Mouse (Mus musculus) adrenal gland, adult (tissue): ENCODE data around the gene Dgki.
"Not testable (repeated sequence)": the region's sequence is repeated elsewhere in the genome, so short reads cannot be mapped to it uniquely, and the experiment has no call there.

Experiments used
- DNase-seq, 2 experiments: peaks; one replicate each; pipeline ENCODE4 v3.0.0; 2022 to 2023; ENCODE audit warnings: low spot score in 1 of 2; ENCODE audit not compliant: inconsistent age in 2 of 2

Gene Dgki

DNA sequence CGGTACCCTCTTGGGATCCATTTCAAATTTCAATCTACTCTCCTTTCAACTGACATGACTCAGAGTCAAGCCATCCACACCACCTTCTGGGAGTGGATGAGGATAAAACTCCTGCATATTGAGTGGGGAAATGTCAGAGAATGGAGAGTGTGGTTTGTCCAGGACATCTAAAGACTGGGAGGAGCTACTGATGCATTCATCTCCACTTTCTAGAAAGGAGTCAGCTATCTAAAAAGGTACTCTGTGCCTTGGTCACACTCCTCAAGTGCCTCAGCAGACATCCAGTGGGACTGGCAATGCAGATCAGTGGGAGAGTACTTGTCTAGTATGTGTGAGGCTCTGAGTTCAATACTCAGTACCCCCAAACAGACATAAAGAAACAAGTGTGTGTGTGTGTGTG lies 145.9 kb downstream of the Dgki start:
- DNase-seq: no peak

DNA sequence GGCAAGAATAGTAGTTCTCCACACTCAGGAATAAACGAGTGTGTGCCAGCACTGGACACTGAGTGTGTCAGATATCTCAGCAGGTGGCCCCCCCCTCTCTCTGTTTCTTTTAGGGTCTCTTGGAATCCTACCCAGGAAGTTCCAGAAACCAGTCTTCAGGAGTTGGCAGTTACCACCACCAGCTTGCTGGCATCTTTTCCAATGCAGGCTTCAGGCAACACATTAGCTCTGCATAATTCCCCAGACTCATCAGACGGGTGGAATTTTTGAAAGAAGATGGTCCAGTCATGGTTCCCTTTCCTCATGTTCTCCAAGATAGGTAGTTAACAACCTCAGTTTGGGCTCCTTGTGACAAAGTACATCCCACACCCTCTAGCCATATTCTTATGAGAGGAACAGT lies 149.5 kb downstream of the Dgki start:
- no peak for DNase-seq

DNA sequence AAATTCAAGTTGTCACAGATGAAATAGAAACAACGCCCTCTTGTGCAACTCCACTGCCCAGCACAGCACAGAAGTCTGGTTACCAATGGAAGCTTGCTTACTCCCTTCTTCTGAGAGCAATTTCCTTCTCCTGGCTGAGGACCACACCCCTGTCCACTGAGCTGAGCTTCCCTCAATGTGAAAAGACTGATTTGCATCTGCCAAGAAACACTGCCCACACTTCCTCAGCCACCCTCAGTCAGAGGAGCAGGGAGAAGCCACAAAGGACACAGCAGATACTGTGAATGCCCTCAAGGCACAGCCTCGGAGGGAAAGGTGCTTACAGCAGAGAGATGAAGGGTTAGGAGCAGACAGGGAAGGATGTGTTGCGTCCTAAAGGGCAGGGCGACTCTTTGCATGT lies 149.9 kb downstream of the Dgki start:
- no peak for DNase-seq

DNA sequence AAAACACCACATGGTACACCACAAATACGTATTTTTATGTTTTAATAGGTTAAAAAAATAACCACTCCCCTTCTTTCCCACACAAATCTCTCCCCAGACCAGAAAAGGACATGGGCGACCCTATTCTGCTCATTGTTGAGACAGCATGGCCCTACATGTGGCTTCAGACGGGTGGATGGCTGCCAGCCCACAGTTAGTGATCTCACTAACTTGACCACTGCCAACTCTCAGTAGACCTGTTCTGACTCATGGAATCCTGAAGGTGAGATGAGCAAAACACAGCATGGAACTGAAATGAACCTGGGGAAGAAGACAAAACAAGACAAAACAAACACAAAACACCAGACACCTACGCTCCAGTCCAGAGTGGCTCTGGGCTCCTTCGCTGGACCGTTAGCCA lies 150.8 kb downstream of the Dgki start:
- no peak for DNase-seq

DNA sequence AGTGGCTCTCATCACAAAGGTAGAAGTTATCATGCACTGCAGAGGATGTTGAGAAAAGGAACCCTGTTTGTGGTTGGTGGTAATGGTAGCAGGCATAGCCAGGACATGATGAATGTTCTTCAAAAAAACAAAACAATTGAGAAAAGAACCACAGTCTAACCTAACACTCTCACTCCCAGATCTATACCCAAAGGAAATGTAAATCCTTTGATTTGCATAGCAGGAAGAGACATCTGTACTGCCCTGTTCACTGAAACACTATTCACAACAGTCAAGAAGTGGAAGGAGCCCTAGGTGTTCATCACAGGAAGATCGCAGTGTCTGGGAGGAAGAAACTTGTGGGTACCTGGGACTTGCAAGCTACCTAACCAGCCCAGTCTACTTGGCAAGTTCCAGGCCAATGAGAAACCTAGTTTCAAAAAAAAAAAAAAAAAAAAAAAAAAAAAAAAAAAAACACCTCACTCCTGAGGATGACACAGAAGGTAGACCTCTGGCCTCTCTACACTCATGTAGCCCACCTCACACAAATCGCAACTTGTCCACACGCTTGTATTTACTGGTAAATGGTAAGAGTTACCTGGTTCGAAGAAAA lies 152.5 kb downstream of the Dgki start:
- no peak for DNase-seq

DNA sequence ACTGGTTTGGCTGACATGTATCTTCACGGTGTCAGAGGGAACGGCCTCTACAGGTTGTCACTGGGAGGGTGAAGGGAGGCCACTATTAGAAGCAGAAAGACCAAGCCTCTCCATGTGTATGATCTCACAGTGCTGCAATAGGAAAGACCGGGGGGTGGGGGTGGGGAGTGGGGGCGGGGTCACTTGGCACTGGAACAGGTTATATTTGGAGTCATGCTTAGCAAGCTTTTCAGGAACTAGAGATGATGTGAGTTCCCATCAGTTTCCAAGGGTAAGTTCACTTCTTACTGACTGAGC lies 156.2 kb downstream of the Dgki start:
- no peak for DNase-seq

DNA sequence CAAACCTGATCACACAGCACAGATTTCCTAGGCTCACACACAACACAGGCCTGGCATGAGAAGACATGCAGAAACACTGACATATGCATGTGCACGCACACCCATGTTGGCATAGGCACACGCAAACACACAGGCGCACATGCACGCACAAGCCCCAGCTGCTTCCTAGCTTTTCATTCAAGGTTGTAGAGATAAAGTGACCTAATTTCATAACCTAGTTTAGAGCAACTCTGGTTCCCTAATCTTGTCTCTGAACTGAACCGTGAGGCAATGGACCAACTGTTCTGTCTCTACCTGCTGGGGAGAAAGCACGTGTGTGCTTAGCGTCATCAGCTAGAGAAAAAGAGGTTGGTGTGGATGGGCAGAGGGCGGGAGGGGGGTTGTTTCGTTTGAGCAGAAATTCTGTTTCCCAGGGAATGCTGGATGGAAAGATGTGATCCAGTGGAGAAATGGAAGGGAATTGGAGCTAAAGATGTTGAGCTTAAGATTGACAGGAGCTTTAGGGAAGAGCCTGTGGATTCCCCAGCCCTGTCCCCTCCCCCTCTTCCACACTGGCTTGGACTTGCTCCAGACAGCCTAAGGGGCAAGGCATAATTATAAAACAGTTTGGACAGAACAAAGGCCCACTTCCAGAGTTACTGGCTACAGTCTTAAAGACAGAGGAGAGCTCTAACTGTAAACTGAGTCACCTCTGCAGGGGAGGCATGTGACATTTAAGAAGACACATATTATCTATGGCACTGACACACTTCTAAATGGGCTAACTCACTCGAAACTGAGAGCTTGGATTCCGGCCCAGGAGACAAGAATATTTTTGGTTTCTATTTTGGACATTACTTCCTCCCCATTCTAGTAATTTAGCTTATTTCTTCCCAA lies 156.8 kb downstream of the Dgki start:
- peak; percentile 46 to 78 for DNase-seq

DNA sequence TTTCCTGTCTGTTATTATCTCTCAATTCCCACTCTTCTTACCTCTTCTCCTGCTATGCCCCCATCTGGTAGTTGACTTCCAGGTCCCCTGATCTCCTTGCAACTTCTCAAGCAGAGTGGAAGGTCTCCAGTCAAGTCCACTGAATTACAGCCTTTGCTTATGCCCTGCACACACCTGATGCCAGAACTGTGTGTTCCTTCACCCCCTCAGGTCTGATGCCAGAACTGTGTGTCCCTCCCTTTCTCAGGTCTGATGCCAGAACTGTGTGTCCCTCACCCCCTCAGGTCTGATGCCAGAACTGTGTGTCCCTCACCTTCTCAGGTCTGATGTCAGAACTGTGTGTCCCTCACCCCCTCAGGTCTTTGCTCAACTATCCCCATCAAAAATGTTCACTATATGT lies 161.2 kb downstream of the Dgki start:
- peak in 1 of 2 experiments; percentile 15 for DNase-seq

DNA sequence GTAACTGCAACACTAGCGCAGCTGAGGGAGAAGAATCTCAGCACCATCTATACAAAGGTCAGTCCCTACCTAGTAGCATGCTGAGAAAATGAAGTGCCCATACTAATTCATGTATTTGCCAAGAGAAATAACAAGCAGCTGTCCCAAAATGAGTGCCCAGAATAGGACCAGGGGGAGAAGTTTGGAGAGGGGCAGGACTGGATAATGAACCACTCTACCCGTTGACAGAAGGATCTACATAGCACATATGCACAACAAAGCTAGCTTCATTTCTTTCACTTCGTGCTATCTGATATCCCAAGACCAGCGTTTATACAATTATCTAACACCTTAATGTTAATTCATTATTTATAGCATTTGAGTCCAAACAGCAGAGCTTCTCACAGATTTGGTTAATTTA lies 168.7 kb downstream of the Dgki start:
- DNase-seq: no peak

DNA sequence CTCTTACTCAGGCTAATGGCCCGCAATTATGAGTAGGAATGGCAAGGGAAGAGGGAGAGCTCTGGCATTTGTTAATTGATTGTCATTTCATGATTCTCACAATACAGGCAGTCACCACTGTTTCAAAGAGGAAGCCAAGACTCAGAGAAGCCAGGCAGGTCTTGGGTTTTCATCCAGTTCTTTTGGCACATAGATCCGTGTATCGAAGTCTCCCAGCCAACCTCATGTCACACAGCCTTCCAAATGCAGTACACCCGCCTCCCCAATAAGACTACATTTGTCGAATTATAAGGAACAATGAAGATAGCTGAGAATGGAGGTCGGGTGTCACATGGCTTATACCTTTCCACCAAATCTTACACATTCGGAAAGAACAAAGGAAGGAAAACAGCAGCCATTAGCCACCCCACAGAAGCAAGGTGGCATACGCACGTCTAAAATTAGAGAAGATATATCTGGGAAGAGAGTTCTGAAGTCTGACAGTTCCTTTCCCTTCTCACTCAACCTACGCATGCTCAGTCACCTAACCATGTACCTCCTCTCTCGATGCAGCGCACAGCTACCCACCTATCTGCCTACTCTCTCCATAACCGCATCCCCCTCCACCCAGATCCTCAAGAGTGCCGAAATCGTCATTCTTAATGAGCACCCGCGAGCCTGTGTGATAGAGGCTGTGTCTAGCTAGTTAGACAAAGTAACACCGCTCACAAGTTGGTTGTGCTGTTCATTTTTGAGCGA lies 179.4 kb downstream of the Dgki start:
- DNase-seq: no peak

DNA sequence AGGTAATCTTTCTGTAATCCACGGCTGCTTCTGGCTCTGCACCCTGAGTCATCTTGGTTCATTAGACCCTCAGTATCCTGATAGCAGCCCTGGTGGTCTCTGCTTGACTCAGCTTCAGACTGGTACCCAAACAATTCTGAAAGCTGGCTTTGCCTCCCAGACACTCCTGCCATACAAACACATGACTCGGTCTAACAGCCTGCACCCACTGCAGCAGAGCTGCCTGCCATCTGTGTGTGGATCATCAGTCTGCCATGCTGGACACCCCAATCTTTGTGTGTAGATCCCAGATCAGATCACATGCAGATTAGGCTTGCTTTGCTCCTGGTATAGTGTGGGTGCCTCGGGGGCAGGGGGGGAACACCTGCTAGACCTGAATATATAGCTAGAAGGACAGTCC lies 180.8 kb downstream of the Dgki start:
- DNase-seq: no peak

DNA sequence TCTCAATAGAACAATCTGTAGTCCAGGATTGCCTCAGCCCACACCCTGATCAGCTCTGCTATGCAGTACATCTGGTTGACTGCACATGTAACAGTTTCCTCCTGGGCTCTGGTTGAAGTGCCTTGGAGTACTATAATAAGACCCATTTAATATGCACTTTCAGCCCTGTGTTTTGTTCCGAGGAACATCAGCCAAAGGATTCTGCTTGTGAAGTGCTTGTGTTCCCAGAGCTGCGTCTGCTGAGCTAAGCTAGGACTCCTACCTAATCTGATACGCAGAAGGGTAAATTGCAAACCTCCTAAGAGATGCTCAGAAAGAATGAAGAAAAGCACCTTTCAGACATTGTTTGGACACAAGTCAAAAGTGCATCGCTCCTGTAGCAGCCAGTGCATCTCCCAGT lies 186.9 kb downstream of the Dgki start:
- no peak for DNase-seq

DNA sequence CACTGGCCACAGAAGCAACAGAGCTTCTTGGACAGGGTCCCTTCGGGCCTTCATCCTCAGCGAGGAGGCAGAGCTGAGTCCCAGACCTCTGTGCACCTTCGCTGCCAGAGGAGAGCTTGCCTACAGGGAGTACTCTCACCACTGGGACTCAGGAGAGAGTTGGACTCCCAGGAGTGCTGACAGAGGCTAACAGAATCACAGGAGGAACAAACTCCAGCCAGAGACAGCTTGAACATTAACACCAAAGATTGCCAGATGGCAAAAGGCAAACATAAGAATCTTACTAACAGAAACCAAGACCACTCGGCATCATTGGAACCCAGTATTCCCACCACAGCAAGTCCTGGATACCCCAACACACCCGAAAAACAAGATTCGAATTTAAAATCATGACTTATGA lies 193.7 kb downstream of the Dgki start:
- DNase-seq: not testable (repeated sequence)

DNA sequence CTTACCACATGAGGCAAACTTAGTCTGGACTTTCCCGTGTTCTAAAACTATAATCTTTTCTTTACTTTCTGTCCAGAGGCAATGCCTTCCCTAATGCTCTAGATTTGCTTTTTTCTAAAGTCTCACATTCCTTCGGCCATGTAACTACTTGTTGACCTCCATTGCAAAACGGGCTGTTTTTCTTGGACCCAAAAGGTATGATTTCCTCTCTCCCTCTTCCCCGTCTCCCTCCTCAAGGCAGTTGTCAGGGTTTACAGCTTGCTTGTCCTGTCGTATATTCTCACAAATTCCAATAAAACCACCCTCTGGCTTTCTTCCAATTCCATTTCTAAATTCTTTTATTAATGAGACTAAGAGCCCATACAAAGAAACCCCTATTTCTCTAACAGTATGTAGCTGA lies 199.6 kb downstream of the Dgki start:
- DNase-seq: no peak

DNA sequence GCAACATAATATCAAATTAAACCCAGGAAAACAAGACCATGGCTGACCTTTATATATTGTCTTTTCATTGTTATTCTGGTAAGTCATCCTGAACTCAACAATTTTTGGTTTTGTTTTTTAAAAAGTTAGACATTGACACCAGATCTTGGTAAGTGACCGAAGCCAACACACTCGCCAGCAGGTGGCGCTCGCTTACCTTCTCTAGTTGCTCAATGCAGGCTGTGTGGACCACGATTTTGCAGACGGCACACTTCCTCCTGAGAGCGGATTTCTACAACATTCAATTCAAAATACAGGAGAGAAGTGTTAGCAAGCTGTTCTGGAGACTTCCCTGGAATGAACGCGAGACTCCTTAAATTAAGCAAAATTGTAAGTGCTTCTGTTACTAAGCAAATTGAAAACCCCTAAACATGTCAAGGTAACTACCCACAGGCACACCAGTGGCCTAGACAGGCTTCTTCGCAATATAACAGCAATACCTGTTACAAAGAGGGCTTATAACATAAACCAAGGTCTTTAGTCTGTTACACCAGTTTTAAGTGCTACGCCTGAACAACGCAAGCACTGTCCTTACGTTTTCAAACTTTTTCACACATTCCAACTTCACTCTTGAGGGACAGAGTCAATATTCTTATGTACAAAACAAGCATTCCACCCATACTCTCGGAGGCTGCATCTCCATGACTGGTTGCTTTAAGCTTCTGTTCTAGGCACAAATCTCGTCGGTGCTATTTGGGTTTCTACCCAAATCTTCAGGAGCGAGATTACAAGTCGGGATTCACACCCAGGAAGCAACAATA lies 202.4 kb downstream of the Dgki start:
- peak; percentile 78 to 92 for DNase-seq

DNA sequence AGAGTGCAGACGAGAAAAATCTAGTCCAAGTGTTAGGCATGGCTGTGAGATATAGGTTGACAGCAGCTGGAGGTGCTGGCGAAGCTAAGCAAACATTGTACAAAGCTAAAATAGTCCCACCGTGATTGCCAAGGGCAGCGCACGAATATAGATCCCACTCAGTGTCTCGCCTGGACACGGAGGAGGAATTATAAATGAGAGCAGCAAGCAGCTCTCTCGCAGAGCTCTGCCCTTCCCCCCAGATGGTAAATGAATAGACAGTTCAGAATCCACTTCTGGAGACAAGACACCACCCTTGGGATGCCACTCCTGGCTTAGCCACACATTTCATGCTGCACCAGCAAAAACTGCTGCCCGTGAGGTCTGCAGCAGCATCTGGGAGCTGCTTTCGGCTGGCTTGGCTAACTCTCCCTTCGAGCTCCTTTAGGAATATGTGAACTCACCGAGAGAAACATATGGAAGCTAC lies 203.1 kb downstream of the Dgki start:
- DNase-seq: no peak

DNA sequence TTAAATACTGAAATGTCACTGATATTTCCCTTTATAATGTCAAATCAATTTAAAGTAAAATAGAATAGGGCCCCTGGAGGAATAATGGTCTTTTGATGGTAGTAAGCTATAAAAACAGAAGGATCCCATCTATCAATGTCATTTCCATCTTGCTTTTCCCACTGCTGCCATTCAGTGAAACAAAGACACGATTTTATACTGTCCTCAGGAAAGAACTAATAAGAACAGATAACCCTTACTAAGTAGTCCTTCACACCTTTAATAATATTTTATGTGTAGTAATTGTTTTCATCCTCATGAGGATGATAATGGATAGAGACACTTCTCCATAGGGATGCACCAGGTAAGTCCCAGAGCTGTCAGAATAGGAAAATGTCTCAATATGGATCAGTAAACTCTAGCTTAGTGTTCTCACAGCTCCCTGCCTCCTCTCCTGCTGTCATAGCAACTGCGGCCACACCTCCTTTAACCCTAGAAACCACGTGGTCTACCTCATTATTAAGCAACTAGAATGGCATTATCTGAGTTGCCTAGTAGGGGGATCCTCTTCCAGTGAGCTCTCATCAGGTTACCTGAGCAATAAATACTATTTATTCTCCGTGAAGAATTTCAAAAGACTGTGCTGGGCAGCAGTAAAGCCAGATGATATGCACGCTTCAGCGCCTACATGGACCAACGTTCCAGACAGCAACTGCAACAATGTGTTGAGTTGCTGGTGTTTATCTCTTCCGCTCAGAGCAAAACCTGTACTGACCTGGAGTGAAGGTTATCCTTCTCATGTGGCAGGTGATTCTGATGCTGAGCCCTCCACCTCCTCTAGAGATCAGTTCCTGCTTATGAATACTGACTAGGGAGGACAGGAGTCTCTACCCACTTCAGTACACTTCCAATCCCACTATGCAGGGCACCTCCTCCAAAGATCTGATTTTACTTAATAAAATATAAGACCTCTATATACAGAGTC lies 210.6 kb downstream of the Dgki start:
- no peak for DNase-seq

DNA sequence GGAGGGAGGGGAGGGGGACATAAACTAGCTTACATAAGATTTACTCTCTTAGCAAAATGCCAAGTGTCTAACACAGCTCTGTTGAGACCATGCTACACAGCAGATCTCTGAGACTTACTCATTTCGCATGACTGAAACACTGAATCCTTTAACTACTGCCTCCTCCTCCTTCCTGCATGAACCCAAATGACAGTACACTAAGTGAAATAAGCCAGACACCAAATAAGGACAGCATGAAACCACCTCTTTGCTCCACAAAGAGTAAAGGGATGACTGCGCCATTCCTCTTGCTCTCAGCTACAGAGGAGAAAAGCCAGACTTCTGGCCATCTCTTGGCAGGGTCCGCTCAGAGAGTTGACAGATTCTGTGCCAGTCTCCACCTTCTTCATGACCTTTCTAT lies 217.0 kb downstream of the Dgki start:
- no peak for DNase-seq

DNA sequence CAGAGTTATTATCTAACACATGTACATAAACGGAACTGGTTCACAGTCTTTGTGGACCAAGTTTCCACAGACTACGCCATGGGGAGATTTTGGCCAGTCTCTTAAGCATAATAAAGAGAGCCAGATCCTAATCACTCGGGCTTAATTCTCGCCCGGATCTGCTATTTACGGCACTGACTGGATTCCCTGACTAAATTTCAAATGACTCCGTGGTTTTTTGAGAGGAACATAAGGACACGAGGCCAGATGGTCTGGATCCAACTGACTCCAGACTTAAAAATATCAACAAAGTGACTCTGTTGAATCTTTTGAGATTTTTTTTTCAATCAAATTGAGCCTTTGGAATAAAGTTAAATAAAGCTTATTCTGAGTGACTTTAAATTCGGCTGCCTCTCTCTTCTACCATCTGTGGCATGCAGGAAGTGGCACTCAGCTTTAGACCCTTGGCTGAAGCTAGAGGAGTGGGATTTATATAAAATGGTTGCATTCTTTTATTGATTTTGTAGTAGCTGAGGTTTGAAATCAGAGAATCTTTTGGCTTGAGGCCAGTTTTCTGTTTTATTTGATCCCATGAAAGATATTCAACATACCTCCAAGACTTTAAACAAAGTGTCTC lies 227.5 kb downstream of the Dgki start:
- DNase-seq: no peak
